Mouse (Mus musculus) gastrocnemius, postnatal 4 days (tissue): ENCODE measurements at regions not wholly inside any gene's neighbourhood (a gene's known extent, or its start where the extent isn't known, plus 50 kb on each side); places are given as distances from the start of the nearest gene placed in this dataset.

ENCODE experiments used
- DNase-seq, 2 experiments: peaks; one replicate each; pipeline ENCODE4 v3.0.0; 2021 to 2022; ENCODE audit warnings: low spot score in 2 of 2, mixed read lengths in 2 of 2

- no peak for DNase-seq
Observed at GRCm38 (mm10) chr19:6684921-6685320, 142.1 kb upstream of the Slc22a12 start.

DNA sequence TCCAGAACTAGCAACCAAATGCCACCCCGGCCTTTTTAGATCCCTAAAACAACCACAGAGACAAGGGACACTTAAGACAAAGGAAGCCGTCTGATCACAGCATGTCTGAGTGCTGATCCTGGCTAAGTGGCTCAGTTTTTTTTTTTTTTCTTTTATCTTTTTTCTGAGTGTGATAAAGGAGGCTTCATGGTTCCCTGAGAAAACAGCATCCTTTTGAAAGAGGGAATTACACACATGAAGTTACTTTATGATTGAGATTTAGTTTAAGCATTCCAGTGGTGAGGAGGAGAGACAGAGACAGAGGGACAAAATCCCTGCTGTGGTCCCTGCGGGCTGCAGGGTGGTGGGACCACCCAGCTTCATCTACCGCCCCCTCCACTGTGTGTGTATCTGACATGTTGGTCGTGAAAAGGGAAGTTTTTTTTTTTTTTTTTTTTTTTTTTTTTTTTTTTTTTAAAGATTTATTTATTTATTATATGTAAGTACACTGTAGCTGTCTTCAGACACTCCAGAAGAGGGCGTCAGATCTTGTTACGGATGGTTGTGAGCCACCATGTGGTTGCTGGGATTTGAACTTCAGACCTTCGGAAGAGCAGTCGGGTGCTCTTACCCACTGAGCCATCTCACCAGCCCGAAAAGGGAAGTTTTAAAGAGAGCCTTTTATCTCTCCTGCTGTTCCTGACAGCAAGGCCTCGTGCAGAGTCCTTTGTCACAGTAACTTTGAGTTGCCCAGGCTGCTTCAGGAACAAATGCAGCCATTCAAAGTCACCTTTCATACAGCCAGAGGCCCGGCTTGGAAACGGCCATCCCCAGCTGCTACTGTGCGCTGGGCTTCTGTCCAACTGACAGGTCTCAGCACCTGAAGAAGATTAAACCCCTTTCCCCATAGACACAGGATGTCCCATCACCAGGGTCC is 136.8 kb upstream of the Slc22a12 start:
- no peak for DNase-seq

DNA sequence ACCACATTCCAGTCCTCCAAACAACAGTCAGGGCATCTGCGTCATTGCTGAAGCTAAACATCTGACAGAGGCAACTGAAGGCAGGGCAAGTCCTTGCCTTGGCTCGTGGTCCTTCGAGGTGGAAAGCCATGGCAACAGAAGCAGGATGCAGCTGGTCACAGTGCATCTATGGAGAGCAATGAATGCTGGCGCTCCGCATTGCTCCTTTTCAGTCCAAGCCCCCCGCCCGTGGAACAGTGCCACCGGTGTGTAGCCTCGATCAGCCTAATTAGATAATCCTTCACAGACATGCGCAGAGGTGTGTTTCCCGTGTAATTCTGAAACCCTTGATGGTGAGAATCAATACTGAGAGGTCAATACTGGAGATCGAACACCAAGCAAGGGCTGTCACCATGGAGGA is 134.7 kb upstream of the Slc22a12 start:
- no peak for DNase-seq

- no peak for DNase-seq
Observed at GRCm38 (mm10) chr19:6675586-6675985, 132.8 kb upstream of the Slc22a12 start.

DNA sequence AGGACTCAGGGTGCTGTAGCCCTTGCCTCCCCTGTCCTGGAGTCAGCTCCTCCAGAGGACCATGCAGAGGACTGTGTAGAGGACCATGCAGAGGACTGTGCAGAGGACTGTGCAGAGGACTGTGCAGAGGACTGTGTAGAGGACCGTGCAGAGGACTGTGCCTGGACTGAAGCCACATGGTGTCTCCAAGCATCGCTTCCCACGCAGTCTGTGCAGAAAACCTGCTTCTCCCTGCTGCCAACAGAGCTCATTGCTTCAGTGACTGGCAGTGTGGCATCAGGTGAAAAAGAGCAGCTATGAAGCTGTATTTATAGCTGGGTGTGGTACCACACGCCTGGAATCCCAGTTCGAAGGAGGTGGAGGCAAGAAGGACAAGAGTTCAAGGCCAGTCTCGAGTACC is 128.9 kb upstream of the Slc22a12 start:
- no peak for DNase-seq

DNA sequence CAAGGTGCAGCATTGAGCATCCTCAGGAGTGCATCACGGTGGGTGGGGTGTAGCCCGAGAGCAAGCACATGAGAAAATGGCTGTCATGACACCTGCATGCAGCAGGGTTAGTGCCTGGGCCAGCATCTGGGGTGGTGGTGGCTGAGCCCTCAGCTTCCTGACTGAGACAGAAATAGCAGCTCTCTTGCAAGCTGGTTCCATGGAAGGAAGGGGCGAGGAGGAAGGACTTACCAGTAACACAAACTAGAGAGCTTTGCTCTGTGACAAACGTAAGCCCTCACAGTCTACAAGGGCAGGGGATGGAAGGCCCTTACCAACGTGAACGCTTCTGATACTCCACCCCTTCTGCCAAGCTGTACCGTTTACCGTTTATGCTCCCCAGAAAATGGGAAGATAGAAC is 127.0 kb upstream of the Slc22a12 start:
- no peak for DNase-seq

DNA sequence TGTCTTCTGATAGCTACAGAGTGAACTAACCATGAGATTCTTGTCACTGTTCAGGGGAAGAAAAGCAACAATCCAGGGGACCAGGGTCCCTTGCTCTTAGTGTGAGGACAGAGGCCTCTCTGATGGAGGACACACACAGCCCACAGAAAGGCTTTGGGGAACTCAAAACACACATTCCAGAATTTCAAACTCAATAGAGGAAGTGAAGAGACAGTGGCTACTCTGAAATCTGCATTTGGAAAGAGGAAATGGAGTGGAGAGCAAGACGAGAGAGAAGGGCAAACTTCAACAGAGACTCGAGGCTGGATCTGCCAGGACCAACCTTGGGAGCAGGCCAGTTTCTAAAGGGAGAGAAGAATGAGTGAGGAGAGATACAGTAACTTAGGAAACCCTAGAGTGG is 125.7 kb upstream of the Slc22a12 start:
- DNase-seq = no peak

DNA sequence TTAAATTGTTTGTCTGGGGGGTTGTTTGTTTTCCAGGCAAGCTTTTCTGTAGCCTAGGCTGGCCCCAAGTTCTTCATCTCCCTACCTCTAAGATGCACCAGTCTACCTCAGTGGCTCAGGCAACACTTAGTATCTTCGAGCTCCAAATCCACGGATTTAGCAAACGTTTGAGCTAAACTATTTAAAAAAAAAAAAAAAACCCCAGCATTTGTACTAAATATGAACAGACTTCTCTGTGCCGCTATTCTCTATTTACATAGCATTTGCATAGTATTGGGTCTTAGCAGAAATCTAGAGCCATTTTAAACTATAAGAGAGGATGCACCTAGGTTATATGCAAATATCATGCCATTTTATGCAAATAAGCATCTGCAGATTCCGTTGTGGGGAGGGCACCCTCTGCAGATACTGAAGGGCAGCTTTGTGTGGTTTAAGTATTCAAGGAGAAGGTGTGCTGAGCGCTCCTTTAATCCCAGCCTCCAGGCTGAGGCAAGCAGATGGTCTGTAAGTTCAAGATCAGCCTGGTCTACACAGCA is 123.4 kb upstream of the Slc22a12 start:
- no peak for DNase-seq

GRCm38 (mm10) chr19:6665264-6666054 is 122.6 kb upstream of the Slc22a12 start:
- no peak for DNase-seq

GRCm38 (mm10) chr19:6664311-6664952 is 121.6 kb upstream of the Slc22a12 start:
- no peak for DNase-seq

DNA sequence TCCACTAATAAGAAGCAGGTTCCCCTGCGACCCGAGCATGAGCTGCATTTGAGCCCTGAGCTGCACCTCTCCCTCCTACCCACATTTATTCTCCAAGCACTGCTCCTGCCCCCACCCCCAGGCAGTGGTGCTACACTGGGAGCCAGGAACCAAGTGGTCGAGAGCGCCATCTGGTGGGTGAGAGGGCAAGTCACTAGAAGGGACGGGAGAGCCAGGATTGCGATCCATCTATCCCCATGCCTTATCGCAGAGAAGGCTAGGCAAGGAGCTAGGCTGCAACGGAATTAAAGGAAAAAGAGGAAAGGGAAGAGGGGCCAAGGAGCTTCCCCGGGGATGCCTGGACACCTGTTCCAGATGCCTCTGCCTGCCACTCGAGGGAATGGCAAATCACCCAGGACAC is 120.6 kb upstream of the Slc22a12 start:
- peak; percentile 68 to 84 for DNase-seq

DNA sequence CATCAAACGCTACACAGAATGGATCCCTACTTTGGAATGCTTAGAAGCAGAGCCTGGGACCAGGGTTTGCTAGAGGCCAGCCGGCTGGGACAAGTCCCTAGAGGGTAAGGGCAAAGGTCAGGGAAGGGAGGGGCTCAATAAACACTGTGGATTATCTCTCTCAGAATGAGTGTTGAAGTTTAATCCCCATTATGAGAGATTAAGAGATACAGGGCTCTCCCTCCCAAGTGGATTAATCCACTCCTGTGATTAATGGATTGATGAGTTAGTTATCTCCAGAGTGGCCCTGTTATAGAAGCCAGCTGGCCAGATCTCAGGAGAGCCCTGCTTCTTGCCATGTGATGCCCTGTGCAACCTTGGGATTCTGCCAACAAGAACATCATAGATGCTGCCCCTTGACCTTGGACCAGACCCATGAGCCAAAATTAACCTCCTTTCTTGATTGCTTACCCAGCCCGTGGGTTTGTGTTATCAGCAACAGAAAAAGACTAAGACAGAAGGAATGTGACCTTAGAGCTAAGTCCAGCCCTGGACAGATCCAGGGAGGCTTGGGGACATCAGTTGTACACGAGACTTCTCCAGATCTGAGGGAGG is 119.6 kb upstream of the Slc22a12 start:
- no peak for DNase-seq

DNA sequence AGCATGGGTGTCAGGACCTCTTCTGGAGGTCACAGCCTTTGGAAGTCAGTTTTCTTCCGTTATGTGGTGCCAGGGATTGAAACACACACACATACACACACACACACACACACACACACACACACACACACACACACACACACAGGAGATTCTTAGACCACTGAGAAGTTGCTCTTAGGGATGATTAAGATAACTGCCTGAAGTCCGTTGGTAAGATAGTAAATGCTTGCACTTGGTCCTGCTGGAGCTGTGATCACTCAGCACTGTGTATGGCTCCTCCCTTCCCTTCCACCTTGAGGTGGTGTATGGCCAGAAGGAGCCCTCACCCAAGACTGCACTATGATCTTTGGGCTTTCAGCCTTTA is 118.7 kb upstream of the Slc22a12 start:
- no peak for DNase-seq

DNA sequence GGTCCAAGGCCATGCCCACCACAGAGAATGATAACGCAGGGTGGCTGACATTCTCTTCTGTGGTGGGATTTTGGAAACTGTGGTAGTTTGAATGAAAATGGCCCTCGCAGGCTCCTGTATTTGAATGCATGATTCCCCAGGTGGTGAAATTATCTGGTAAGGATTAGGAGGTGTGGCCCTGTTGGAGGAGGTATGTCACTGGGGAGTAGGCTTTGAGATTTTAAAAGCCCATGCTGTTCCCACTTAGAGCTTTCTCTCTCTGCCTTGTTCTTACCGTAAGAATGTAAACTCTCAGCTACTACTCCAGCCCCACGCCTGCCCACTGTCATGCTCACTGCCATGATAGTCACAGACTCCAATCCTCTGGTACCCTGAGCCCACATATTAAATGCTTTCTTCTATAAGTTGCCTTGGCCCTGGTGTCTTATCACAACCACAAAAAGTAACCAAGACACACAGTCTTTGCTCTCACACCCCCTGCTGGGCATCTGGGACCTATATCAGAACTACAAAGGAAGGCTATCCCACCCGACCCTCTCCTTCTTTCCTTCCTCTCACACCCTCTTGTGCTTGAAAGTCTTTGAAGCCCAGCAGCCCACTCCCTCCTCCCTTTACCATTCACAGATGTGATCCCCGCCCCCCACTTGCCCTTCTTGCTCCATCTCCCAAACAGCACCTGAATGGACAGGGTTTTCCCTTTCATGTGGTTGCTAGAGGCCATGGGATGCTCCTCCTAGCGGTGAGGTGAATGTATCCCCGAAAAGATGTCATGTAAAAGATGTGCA is 118.1 kb upstream of the Slc22a12 start:
- no peak for DNase-seq

GRCm38 (mm10) chr19:6660157-6660556 is 117.3 kb upstream of the Slc22a12 start:
- no peak for DNase-seq

DNA sequence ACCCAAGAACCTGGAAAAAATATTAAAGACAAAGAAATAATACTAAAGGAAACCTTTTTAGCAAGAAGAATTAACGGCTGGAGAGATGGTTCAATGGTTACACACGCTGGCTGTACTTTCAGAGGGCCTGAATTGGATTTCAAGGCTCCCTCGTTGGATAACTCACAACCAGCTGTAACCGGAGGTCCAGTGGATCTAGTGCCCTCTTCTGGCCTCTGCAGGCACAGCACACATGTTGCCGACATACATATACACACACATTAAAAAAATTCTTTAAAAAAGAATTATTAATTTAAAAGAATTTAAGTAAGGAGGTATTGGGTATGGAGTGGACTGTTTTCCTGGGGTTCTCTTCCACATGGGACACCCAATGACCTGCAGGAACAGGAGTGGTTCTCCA is 111.7 kb upstream of the Slc22a12 start:
- DNase-seq = no peak

DNA sequence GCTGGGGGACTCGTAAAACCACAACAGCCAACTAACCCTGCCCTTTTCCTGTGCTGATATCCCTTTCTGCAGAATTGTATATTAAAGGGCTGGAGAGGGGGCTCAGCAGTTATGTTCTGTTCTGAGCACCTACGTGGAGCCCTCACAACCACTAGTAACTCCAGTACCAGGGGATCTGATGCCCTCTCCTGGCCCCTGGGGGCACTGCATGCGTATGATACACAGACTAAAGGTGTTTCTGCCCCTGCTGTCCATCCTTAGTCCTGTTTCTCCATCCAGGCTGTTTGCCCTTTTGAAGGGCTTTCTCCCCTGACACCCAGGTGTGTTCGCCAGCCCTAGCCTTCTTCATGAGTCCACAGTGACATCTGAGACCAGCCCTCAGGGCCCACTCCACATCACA is 109.9 kb upstream of the Slc22a12 start:
- DNase-seq = no peak

- DNase-seq = no peak
Observed at GRCm38 (mm10) chr19:6651192-6651591, 108.4 kb upstream of the Slc22a12 start.

DNA sequence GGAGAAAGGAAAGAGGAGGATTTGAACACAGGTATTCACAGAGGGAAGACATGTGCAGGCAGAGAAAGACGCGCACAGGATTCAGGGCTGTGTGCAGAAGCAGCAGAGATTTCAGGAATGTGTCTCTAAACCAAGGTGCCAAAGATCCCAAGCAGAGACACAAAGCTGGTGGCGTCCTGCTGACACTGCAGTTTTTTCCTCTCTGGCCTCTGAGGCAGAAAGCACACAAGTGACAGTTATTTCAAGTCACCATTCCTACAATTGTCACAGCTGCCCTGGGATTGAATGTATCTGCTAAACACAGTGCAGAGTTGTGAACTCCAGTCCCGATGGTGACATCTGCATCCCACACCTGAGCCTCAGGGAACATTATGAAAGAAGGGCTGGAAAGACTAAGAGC is 107.1 kb upstream of the Slc22a12 start:
- DNase-seq = no peak

DNA sequence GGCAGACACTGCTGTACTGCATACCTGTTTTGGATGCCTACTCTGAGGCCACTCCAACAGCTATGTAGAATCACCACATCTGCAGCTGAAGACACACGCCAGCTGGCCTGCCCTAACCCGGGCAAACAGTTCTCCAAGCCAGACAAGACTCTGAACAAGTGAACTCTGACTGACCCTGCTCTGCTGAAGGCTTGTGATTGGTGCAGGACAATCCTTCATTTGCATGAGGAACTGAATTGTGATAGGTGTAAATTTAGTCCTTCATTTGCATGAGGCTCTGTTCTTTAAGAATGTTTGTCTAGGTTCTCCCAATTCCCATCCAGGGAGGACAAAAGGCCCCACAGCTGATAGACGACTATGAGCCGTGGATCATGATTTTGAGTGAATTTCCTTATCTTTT is 104.9 kb upstream of the Slc22a12 start:
- DNase-seq = no peak

- no peak for DNase-seq
Observed at GRCm38 (mm10) chr19:6647216-6647615, 104.4 kb upstream of the Slc22a12 start.
